ENCODE assay signal across 9 mouse cellular contexts in the genomic region with DNA sequence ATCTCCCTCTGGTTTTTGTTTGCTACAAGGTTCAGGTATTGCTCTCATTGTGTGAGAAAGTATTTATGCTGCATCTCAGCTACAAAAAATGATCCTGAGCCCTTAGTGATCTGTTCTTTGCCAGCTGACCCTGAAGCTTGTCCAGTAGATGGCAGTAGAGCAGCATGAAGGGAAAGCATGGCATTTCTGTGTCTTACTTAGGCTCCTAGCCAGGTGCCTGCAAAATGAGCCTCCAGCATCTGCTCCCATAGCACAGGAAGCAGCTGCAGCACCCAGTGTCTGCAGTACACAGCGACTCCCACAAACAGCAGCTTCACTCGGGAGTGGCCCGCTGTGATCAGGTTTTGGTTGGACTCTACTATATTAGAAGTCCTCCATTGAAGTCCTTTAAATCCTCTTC. TPM values are rescaled to one million over a fixed set of nuclear protein-coding genes. Genes with fewer than 3 reads are reported as not detected.
DNase-seq lines count a peak whose midpoint lies in the region; ATAC-seq and TF ChIP-seq lines count a peak whose summit lies in the region.
"Not testable (repeated sequence)": the region's sequence is repeated elsewhere in the genome, so short reads cannot be mapped to it uniquely, and the experiment has no call there.
"Had no signal": no experiment of that assay in that cellular context is flagged by ENCODE, and none has a peak within 500 bp of the region (broad histone marks: within the 10 kb centered on the region; RNA-seq: fewer than 3 reads in every experiment).

No protein-coding gene starts in this region.

- peak; percentile 57; the same call in 1 of the 2 replicates for ATAC-seq in forebrain, embryonic 12.5 days (ENCODE audit: low FRiP score)
- not testable (repeated sequence) for ATAC-seq in heart, postnatal 0 days (ENCODE audit: insufficient read depth, low read depth); liver, embryonic 14.5 days (ENCODE audit: insufficient read depth)
- peak; percentile 50; the same call in 1 of the 2 replicates for ATAC-seq in neural tube, embryonic 11.5 days (ENCODE audit: insufficient read depth, low FRiP score, low TSS enrichment)

- H3K9ac ChIP-seq in forebrain, embryonic 12.5 days; heart, postnatal 0 days (replicated peaks; ENCODE audit: low read depth, low read length); liver, embryonic 14.5 days (replicated peaks); neural tube, embryonic 11.5 days (ENCODE audit: low read length): not testable (repeated sequence)

- not testable (repeated sequence) for H3K4me2 ChIP-seq in forebrain, embryonic 12.5 days; heart, postnatal 0 days (ENCODE audit: low read depth, low read length); liver, embryonic 14.5 days (ENCODE audit: low read depth); neural tube, embryonic 11.5 days (ENCODE audit: low read depth)

- not testable (repeated sequence) for H3K27ac ChIP-seq in forebrain, embryonic 12.5 days; heart, postnatal 0 days (ENCODE audit: low read depth); liver, embryonic 14.5 days; neural tube, embryonic 11.5 days (ENCODE audit: low read depth, low read length)

- not testable (repeated sequence) for H3K4me1 ChIP-seq in forebrain, embryonic 12.5 days; heart, postnatal 0 days (ENCODE audit: control insufficient read depth, insufficient read depth); liver, embryonic 14.5 days (replicated peaks; ENCODE audit: control insufficient read depth in 2 of 2, insufficient read depth in 2 of 2, low read length in 1 of 2); neural tube, embryonic 11.5 days (ENCODE audit: control insufficient read depth, insufficient read depth, low read length)

- not testable (repeated sequence) for H3K4me3 ChIP-seq in forebrain, embryonic 12.5 days (replicated peaks); heart, postnatal 0 days (ENCODE audit: low read depth, low read length); liver, embryonic 14.5 days (ENCODE audit: insufficient read depth in 1 of 2, low read depth in 2 of 2, low read length in 2 of 2); neural tube, embryonic 11.5 days (ENCODE audit: low read depth, low read length)

- peak; percentile 78 for TF ChIP-seq CTCF in heart, postnatal 0 days (IDR thresholded peaks at IDR 0.05; ENCODE audit: low read depth)
- TF ChIP-seq CTCF in liver, embryonic 14.5 days (IDR thresholded peaks at IDR 0.05; ENCODE audit: low read depth), result peak; percentile 70

- H3K27me3 ChIP-seq in forebrain, embryonic 12.5 days; heart, postnatal 0 days (ENCODE audit: control insufficient read depth, insufficient read depth, low read length); liver, embryonic 14.5 days (ENCODE audit: control insufficient read depth, insufficient read depth, low read length); neural tube, embryonic 11.5 days (ENCODE audit: control insufficient read depth, insufficient read depth, low read length); splenic B cell, adult 2 months (ENCODE audit: control insufficient read depth, insufficient read depth, low read length, poor library complexity, severe bottlenecking): not testable (repeated sequence)

- WGBS in forebrain, embryonic 12.5 days, result 1% methylated on average over 3 of the region's 3 CpGs
- WGBS in heart, postnatal 0 days, result 0% methylated on average over 3 of the region's 3 CpGs
- 0% methylated on average over 3 of the region's 3 CpGs for WGBS in liver, embryonic 14.5 days (ENCODE audit: insufficient replicate concordance)
- WGBS in neural tube, embryonic 11.5 days, result 5% methylated on average over 3 of the region's 3 CpGs

- not testable (repeated sequence) for TF ChIP-seq EP300 in heart, postnatal 0 days (IDR thresholded peaks at IDR 0.05; ENCODE audit: low read depth); liver, embryonic 14.5 days (IDR thresholded peaks at IDR 0.05; ENCODE audit: low read depth)

- H3K9me3 ChIP-seq in forebrain, embryonic 12.5 days; heart, postnatal 0 days (replicated peaks; ENCODE audit: control insufficient read depth, low read length); liver, embryonic 14.5 days (ENCODE audit: control insufficient read depth, low read length); neural tube, embryonic 11.5 days (ENCODE audit: control insufficient read depth, low read length): not testable (repeated sequence)

- peak; percentile 59 to 74 for DNase-seq in CD8-positive naive resting alpha-beta T cell, adult 2 months (ENCODE audit: low read depth in 2 of 2, low spot score in 2 of 2)
- DNase-seq in c-Kit-positive CD71-positive TER-119-positive erythroid progenitor cells, embryonic 14.5 days (ENCODE audit: low spot score), result peak; percentile 21
- DNase-seq in heart, postnatal 0 days (ENCODE audit: low spot score), result peak; percentile 64
- DNase-seq in kidney, postnatal 25 days, result peak; percentile 77 to 83
- DNase-seq in liver, embryonic 14.5 days (ENCODE audit: low read depth in 3 of 3, low spot score in 3 of 3), result peak in 1 of 3 experiments; percentile 26
- peak; percentile 60 for DNase-seq in neural tube, embryonic 11.5 days (ENCODE audit: low spot score)
- peak; percentile 82 for DNase-seq in splenic B cell, adult 2 months (ENCODE audit: low read depth, low spot score)

- H3K36me3 ChIP-seq in forebrain, embryonic 12.5 days (replicated peaks); heart, postnatal 0 days (replicated peaks; ENCODE audit: control insufficient read depth, insufficient read depth, low read length); liver, embryonic 14.5 days (replicated peaks; ENCODE audit: control insufficient read depth, insufficient read depth, low read depth); neural tube, embryonic 11.5 days (ENCODE audit: control insufficient read depth, insufficient read depth, low read length); splenic B cell, adult 2 months (ENCODE audit: control insufficient read depth, insufficient read depth, low read length, poor library complexity, severe bottlenecking): not testable (repeated sequence)

RNA-seq across cellular contexts. Expression of gene H2-M10.1, which starts 17.1 kb away (rescaled TPM):
- polyA plus RNA-seq in forebrain, embryonic 12.5 days (2016; fragmentation: Nextera tagmentation; extraction: Ambion mirVana), result not detected in 2 replicates
- total RNA-seq in heart, postnatal 0 days (2014; rRNA removed; ENCODE audit: low replicate concordance), result not detected in 2 replicates
- polyA plus RNA-seq in heart, postnatal 0 days (2015; fragmentation: Nextera tagmentation; extraction: Ambion mirVana), result not detected in 2 replicates
- polyA plus RNA-seq in liver, embryonic 14.5 days (2012; rRNA removed), result not detected in 2 replicates
- not detected in 2 replicates for polyA plus RNA-seq in liver, embryonic 14.5 days (2014; fragmentation: Nextera tagmentation; extraction: Ambion mirVana)
- polyA plus RNA-seq in neural tube, embryonic 11.5 days (2014; fragmentation: Nextera tagmentation; extraction: Ambion mirVana), result not detected in 2 replicates
- polyA plus RNA-seq: limb, embryonic 15.5 days had no signal

RNA-seq across cellular contexts. Expression of gene H2-M10.2, which starts 22.6 kb away (rescaled TPM):
- 0.18 TPM in 1 of 2 replicates, not detected in the other for polyA plus RNA-seq in forebrain, embryonic 12.5 days (2016; fragmentation: Nextera tagmentation; extraction: Ambion mirVana)
- total RNA-seq in heart, postnatal 0 days (2014; rRNA removed; ENCODE audit: low replicate concordance), result not detected in 2 replicates
- polyA plus RNA-seq in heart, postnatal 0 days (2015; fragmentation: Nextera tagmentation; extraction: Ambion mirVana), result not detected in 2 replicates
- polyA plus RNA-seq in liver, embryonic 14.5 days (2012; rRNA removed), result not detected in 2 replicates
- polyA plus RNA-seq in liver, embryonic 14.5 days (2014; fragmentation: Nextera tagmentation; extraction: Ambion mirVana), result not detected in 2 replicates
- not detected in 2 replicates for polyA plus RNA-seq in neural tube, embryonic 11.5 days (2014; fragmentation: Nextera tagmentation; extraction: Ambion mirVana)
- polyA plus RNA-seq: limb, embryonic 15.5 days had no signal

RNA-seq across cellular contexts. Expression of gene Trim39, which starts 36.8 kb away (rescaled TPM):
- 22.2 and 23.3 TPM in 2 replicates for polyA plus RNA-seq in forebrain, embryonic 12.5 days (2016; fragmentation: Nextera tagmentation; extraction: Ambion mirVana)
- 7.4 and 14.3 TPM in 2 replicates for total RNA-seq in heart, postnatal 0 days (2014; rRNA removed; ENCODE audit: low replicate concordance)
- polyA plus RNA-seq in heart, postnatal 0 days (2015; fragmentation: Nextera tagmentation; extraction: Ambion mirVana), result 4.8 and 5.1 TPM in 2 replicates
- 8.0 and 11.0 TPM in 2 replicates for polyA plus RNA-seq in liver, embryonic 14.5 days (2012; rRNA removed)
- polyA plus RNA-seq in liver, embryonic 14.5 days (2014; fragmentation: Nextera tagmentation; extraction: Ambion mirVana), result 3.2 and 3.4 TPM in 2 replicates
- polyA plus RNA-seq in neural tube, embryonic 11.5 days (2014; fragmentation: Nextera tagmentation; extraction: Ambion mirVana), result 18.0 and 19.8 TPM in 2 replicates

RNA-seq across cellular contexts. Expression of gene Rpp21, which starts 51.0 kb away (rescaled TPM):
- 75.8 and 84.7 TPM in 2 replicates for polyA plus RNA-seq in forebrain, embryonic 12.5 days (2016; fragmentation: Nextera tagmentation; extraction: Ambion mirVana)
- total RNA-seq in heart, postnatal 0 days (2014; rRNA removed; ENCODE audit: low replicate concordance), result 5.5 and 28.3 TPM in 2 replicates
- polyA plus RNA-seq in heart, postnatal 0 days (2015; fragmentation: Nextera tagmentation; extraction: Ambion mirVana), result 89.0 and 97.8 TPM in 2 replicates
- polyA plus RNA-seq in liver, embryonic 14.5 days (2012; rRNA removed), result 40.1 and 51.8 TPM in 2 replicates
- 77.9 and 84.2 TPM in 2 replicates for polyA plus RNA-seq in liver, embryonic 14.5 days (2014; fragmentation: Nextera tagmentation; extraction: Ambion mirVana)
- polyA plus RNA-seq in neural tube, embryonic 11.5 days (2014; fragmentation: Nextera tagmentation; extraction: Ambion mirVana), result 86.5 and 87.2 TPM in 2 replicates

RNA-seq across cellular contexts. Expression of gene H2-M10.3, which starts 59.4 kb away (rescaled TPM):
- polyA plus RNA-seq in forebrain, embryonic 12.5 days (2016; fragmentation: Nextera tagmentation; extraction: Ambion mirVana), result not detected in 2 replicates
- total RNA-seq in heart, postnatal 0 days (2014; rRNA removed; ENCODE audit: low replicate concordance), result not detected in 2 replicates
- polyA plus RNA-seq in heart, postnatal 0 days (2015; fragmentation: Nextera tagmentation; extraction: Ambion mirVana), result not detected in 2 replicates
- not detected in 2 replicates for polyA plus RNA-seq in liver, embryonic 14.5 days (2012; rRNA removed)
- polyA plus RNA-seq in liver, embryonic 14.5 days (2014; fragmentation: Nextera tagmentation; extraction: Ambion mirVana), result not detected in 2 replicates
- not detected in 2 replicates for polyA plus RNA-seq in neural tube, embryonic 11.5 days (2014; fragmentation: Nextera tagmentation; extraction: Ambion mirVana)
- polyA plus RNA-seq: limb, embryonic 15.5 days had no signal
